Mouse (Mus musculus): ENCODE data around the gene Cdkn2b. TPM values are rescaled to one million over a fixed set of nuclear protein-coding genes. Genes with fewer than 3 reads are reported as not detected.
A peak's percentile ranks its signal among the peaks of the same experiment; 100 is the strongest.

Cdkn2b gene
- total RNA-seq, 2 experiments from 2014 or later: 1.3 TPM

- no peak for DNase-seq
- intact Hi-C loops (cut with DNase I): no loop called here
Observed at GRCm38 (mm10) chr4:89294091-89294485, 16.8 kb downstream of the Cdkn2b start.

GRCm38 (mm10) chr4:89293516-89293915 lies 17.3 kb downstream of the Cdkn2b start:
- intact Hi-C loops (cut with DNase I): no loop called here

GRCm38 (mm10) chr4:89289028-89289427 lies 21.8 kb downstream of the Cdkn2b start:
- DNase-seq: no peak
- intact Hi-C loops (cut with DNase I): loop anchor here (5.0 kb wide), 1 partner anchor 233 kb away; no protein-coding TSS in a partner anchor

More at GRCm38 (mm10) chr4:89293516-89293915, 17.3 kb downstream of the Cdkn2b start:
- DNase-seq: no peak

GRCm38 (mm10) chr4:89286566-89286965 lies 24.3 kb downstream of the Cdkn2b start:
- intact Hi-C loops (cut with DNase I): loop anchor here (5.0 kb wide), 1 partner anchor 236 kb away; no protein-coding TSS in a partner anchor

GRCm38 (mm10) chr4:89285688-89286087 lies 25.2 kb downstream of the Cdkn2b start:
- no peak for DNase-seq
- intact Hi-C loops (cut with DNase I): loop anchor here (5.0 kb wide), 1 partner anchor 237 kb away; no protein-coding TSS in a partner anchor

More at GRCm38 (mm10) chr4:89286566-89286965, 24.3 kb downstream of the Cdkn2b start:
- no peak for DNase-seq

- intact Hi-C loops (cut with DNase I): no loop called here
- DNase-seq: no peak
Observed at GRCm38 (mm10) chr4:89282661-89283060, 28.2 kb downstream of the Cdkn2b start.

- DNase-seq: peak; percentile 50
- intact Hi-C loops (cut with DNase I): no loop called here
Observed at GRCm38 (mm10) chr4:89282036-89282566, 28.7 kb downstream of the Cdkn2b start.

- intact Hi-C loops (cut with DNase I): no loop called here
- no peak for DNase-seq
Observed at GRCm38 (mm10) chr4:89281236-89281635, 29.6 kb downstream of the Cdkn2b start.

- intact Hi-C loops (cut with DNase I): no loop called here
- DNase-seq: no peak
Observed at GRCm38 (mm10) chr4:89279641-89280040, 31.2 kb downstream of the Cdkn2b start.

GRCm38 (mm10) chr4:89277381-89277940 lies 33.4 kb downstream of the Cdkn2b start:
- intact Hi-C loops (cut with DNase I): no loop called here
- no peak for DNase-seq

- intact Hi-C loops (cut with DNase I): no loop called here
- DNase-seq: no peak
Observed at GRCm38 (mm10) chr4:89276669-89277219, 34.1 kb downstream of the Cdkn2b start.

GRCm38 (mm10) chr4:89275811-89276584 lies 34.8 kb downstream of the Cdkn2b start:
- intact Hi-C loops (cut with DNase I): no loop called here
- DNase-seq: no peak

- DNase-seq: no peak
- intact Hi-C loops (cut with DNase I): no loop called here
Observed at GRCm38 (mm10) chr4:89274829-89275548, 35.9 kb downstream of the Cdkn2b start.

GRCm38 (mm10) chr4:89274006-89274405 lies 36.8 kb downstream of the Cdkn2b start:
- no peak for DNase-seq
- intact Hi-C loops (cut with DNase I): no loop called here

GRCm38 (mm10) chr4:89273585-89273984 lies 37.3 kb downstream of the Cdkn2b start:
- intact Hi-C loops (cut with DNase I): no loop called here
- DNase-seq: no peak

- no peak for DNase-seq
- intact Hi-C loops (cut with DNase I): no loop called here
Observed at GRCm38 (mm10) chr4:89272961-89273540, 37.8 kb downstream of the Cdkn2b start.

GRCm38 (mm10) chr4:89272101-89272718 lies 38.6 kb downstream of the Cdkn2b start:
- DNase-seq: no peak
- intact Hi-C loops (cut with DNase I): no loop called here

GRCm38 (mm10) chr4:89257768-89258167 lies 53.1 kb downstream of the Cdkn2b start:
- DNase-seq: no peak
- intact Hi-C loops (cut with DNase I): no loop called here

All from left cerebral cortex, postnatal 4 days (tissue).